Mouse (Mus musculus) monocyte, adult 5-6 weeks (primary cell): Measurements from ENCODE around the gene Cfap43. TPM values are rescaled to one million over a fixed set of nuclear protein-coding genes. Genes with fewer than 3 reads are reported as not detected.
"Not testable (repeated sequence)": the region's sequence is repeated elsewhere in the genome, so short reads cannot be mapped to it uniquely, and the experiment has no call there.

ENCODE experiments used
- ATAC-seq: fragments of 153-309, 156-312 bp; replicated peaks from 2 replicates; pipeline ENCODE4 v1.8.0; 2017; ENCODE audit warnings: mild to moderate bottlenecking; ENCODE audit not compliant: low TSS enrichment, insufficient number of reproducible peaks, severe bottlenecking, poor library complexity, low FRiP score
- total RNA-seq: library from RNA; stranded (forward); fragments of 200-1000, 200-491, 200-594 nt; gene quantifications from 3 replicates; pipeline ENCODE4 v1.2.3, GENCODE M21; 2017

The Cfap43 gene
- total RNA-seq, 1 experiment from 2014 or later: 0.19 TPM

- no peak for ATAC-seq
Observed at GRCm38 (mm10) chr19:47864721-47865120, 54.4 kb downstream of the Cfap43 start.

- no peak for ATAC-seq
Observed at GRCm38 (mm10) chr19:47864051-47864450, 55.0 kb downstream of the Cfap43 start.

GRCm38 (mm10) chr19:47862581-47862980 is 56.5 kb downstream of the Cfap43 start:
- no peak for ATAC-seq

- ATAC-seq: no peak
Observed at GRCm38 (mm10) chr19:47859180-47859579, 59.9 kb downstream of the Cfap43 start.

GRCm38 (mm10) chr19:47857957-47858942 is 60.8 kb downstream of the Cfap43 start:
- no peak for ATAC-seq

GRCm38 (mm10) chr19:47854796-47855783 is 64.0 kb downstream of the Cfap43 start, which contains the start of gene Gsto1:
Gsto1 (plus strand) TSS chr19:47854970.
- peak; percentile 88 for ATAC-seq

- no peak for ATAC-seq
Observed at GRCm38 (mm10) chr19:47853951-47854795, 64.9 kb downstream of the Cfap43 start.

- ATAC-seq: no peak
Observed at GRCm38 (mm10) chr19:47853053-47853452, 66.0 kb downstream of the Cfap43 start.

- ATAC-seq: not testable (repeated sequence)
Observed at GRCm38 (mm10) chr19:47852131-47852530, 67.0 kb downstream of the Cfap43 start.

- no peak for ATAC-seq
Observed at GRCm38 (mm10) chr19:47849735-47850134, 69.4 kb downstream of the Cfap43 start.

GRCm38 (mm10) chr19:47841234-47841633 is 77.9 kb downstream of the Cfap43 start:
- not testable (repeated sequence) for ATAC-seq

GRCm38 (mm10) chr19:47837527-47837901 is 81.6 kb downstream of the Cfap43 start:
- peak; percentile 13; the same call in 1 of the 2 replicates for ATAC-seq

GRCm38 (mm10) chr19:47836701-47837526 is 82.2 kb downstream of the Cfap43 start:
- peak; percentile 53; the same call in 1 of the 2 replicates for ATAC-seq

- ATAC-seq: no peak
Observed at GRCm38 (mm10) chr19:47835776-47836175, 83.3 kb downstream of the Cfap43 start.

GRCm38 (mm10) chr19:47834614-47835013 is 84.5 kb downstream of the Cfap43 start:
- ATAC-seq: no peak

GRCm38 (mm10) chr19:47832316-47832715 is 86.8 kb downstream of the Cfap43 start:
- no peak for ATAC-seq

GRCm38 (mm10) chr19:47831111-47831510 is 88.0 kb downstream of the Cfap43 start:
- ATAC-seq: no peak
